Mouse (Mus musculus): ENCODE results near the gene Commd1. TPM values are rescaled to one million over a fixed set of nuclear protein-coding genes. Genes with fewer than 3 reads are reported as not detected.

The Commd1 gene
- total RNA-seq, 2 experiments from 2014 or later = 150 to 168 TPM

- intact Hi-C loops (cut with DNase I) = loop anchor here (5.0 kb wide), 1 partner anchor 37 kb away; no protein-coding TSS in a partner anchor
Observed at GRCm38 (mm10) chr11:22900041-22900440, 82.1 kb downstream of the Commd1 start.

DNA sequence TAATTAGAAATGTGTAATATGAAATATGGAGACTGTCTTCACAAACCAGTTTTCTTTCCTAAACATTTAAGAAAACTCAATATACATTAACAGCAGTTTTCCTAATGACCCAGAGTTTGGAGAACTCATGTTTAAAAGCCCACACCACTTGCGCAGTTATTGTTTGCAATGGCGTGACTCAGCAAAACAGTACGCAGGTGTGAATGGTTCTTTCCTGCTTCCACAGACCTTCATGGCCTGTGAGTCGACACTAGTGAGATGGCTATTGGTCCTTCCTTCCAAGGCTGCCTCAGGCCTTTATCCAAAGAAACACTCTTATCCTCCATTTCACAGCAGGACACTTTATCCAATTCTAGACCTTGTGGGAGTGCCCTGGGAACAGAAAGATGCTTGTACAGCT, 84.5 kb downstream of the Commd1 start:
- intact Hi-C loops (cut with DNase I) = no loop called here
- no peak for DNase-seq

More at GRCm38 (mm10) chr11:22900041-22900440, 82.1 kb downstream of the Commd1 start:
- no peak for DNase-seq

GRCm38 (mm10) chr11:22897127-22897526, 85.1 kb downstream of the Commd1 start:
- intact Hi-C loops (cut with DNase I) = no loop called here
- DNase-seq = no peak

DNA sequence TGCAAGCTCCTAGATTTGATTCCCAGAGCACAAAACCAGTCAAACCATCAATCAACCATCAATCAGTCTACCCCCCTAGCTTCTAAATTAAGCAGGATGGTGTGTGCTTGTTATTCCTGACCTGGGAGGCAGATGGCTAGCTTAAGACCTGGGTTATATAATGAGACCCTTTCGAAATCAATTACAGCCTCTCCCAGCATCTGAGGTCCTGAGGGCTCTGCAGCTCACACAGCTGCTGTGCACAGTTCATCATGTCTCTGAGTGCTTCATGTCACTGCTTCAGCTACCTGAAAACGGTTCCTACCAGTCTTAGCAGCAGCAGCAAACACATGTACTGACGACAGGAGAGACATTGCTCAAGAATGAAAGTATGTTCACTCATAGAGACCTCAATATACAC, 89.1 kb downstream of the Commd1 start:
- no peak for DNase-seq
- intact Hi-C loops (cut with DNase I) = no loop called here

- intact Hi-C loops (cut with DNase I) = no loop called here
- no peak for DNase-seq
Observed at GRCm38 (mm10) chr11:22892466-22892865, 89.7 kb downstream of the Commd1 start.

- DNase-seq = no peak
- intact Hi-C loops (cut with DNase I) = no loop called here
Observed at GRCm38 (mm10) chr11:22891876-22892275, 90.3 kb downstream of the Commd1 start.

DNA sequence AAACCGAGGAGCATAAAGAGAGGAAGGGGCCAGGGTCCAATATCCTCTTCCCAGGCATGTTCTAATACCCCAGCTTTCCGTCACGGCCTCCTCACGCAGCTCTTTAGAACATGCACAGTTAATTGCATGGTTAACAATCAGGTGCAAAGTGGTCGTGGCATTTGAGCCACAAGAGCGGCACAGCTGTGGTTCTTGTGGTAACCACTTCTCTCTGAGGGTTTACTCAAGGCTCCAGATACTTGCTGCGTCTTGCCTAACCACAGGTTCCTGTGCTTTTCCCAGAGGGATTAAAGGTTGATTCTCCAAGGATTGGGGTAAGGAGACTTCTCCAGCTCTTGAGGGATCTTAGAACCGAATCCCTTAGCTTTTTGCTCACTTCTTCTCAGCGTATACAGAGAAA, 90.9 kb downstream of the Commd1 start:
- intact Hi-C loops (cut with DNase I) = no loop called here
- no peak for DNase-seq

GRCm38 (mm10) chr11:22889224-22889623, 93.0 kb downstream of the Commd1 start:
- DNase-seq = no peak
- intact Hi-C loops (cut with DNase I) = no loop called here

DNA sequence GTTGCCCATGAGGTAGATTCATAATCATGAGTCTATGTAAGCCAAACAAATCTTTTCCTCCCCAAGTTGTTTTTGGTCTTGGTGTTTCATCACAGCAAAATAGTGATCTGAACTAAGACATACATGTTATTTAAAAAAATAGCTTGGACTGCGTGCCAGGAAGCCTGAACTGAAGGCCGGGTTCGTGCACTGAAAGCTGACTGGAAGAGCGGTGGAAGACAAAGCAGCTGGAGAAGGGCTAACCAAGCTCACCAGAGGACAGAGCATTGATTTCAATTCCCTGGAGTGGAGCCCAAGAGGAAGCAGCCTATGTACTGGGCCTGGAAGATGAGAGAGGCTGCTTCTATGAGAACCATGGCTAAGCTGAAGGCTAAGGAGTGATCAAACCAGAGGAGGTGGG, 95.2 kb downstream of the Commd1 start:
- no peak for DNase-seq
- intact Hi-C loops (cut with DNase I) = no loop called here

- intact Hi-C loops (cut with DNase I) = no loop called here
- no peak for DNase-seq
Observed at GRCm38 (mm10) chr11:22885350-22885749, 96.8 kb downstream of the Commd1 start.

- DNase-seq = no peak
- intact Hi-C loops (cut with DNase I) = no loop called here
Observed at GRCm38 (mm10) chr11:22883676-22884075, 98.5 kb downstream of the Commd1 start.

GRCm38 (mm10) chr11:22882926-22883325, 99.3 kb downstream of the Commd1 start:
- no peak for DNase-seq
- intact Hi-C loops (cut with DNase I) = no loop called here

DNA sequence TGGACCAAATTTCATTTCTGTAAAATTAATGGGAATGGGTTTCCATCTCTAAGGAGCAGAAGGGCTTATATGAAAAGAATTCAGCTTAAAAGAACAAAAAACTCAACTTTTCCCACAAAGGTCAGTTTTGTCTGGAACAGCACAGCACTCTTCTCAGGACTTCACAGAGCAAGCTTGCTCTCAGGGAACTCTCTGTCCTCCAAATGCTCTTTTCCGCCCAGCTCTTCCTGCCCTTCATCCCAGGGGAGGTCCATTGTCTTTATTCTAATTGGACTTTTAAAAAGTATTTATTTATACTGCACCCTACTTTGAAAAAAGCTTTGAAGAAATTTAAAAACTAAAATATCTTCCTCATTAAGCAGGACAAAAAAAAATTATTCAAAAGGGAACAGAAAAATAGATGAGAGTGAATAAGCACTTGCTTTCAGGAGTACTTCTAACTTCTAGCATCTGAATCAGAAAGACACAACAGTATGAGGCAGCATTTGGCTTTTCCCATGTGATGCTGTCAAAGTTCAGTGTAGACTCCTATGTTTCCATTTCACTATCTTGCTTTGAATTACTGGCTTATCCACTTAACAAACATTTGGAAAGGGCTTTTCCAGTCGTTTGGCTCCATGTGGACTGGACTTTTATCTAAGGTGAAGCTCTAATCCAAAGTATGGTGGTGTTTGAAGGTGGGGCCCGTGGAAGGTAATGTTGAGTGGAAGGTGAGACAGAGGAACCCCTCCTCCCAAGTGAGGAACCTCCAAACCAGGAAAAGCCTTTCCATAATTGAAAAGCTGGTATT, 101.6 kb downstream of the Commd1 start:
- DNase-seq = no peak

DNA sequence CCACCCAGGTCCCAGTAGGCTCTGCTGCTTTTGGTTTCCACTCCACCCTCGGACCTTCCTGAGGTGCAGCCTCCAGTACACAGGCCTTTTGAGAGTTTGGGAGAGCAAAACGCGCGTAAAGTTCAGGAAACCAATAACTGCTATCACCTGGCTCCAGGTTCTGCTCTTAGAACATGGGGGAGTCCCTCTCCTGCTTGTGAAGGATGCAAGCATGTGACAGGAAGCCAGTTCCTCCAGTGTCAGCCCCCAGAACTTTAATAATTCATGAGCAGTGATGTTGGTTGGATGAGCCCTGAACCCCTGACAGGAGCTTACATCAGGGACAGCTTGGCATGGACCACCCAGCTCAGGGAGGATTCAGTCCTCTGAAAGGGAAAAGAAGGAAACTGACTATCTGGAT, 102.5 kb downstream of the Commd1 start:
- no peak for DNase-seq
- intact Hi-C loops (cut with DNase I) = no loop called here

More for the DNA sequence above, 101.6 kb downstream of the Commd1 start:
- intact Hi-C loops (cut with DNase I) = no loop called here

GRCm38 (mm10) chr11:22876680-22877330, 105.4 kb downstream of the Commd1 start:
- no peak for DNase-seq
- intact Hi-C loops (cut with DNase I) = no loop called here

GRCm38 (mm10) chr11:22875279-22875678, 106.9 kb downstream of the Commd1 start:
- no peak for DNase-seq
- intact Hi-C loops (cut with DNase I) = no loop called here

DNA sequence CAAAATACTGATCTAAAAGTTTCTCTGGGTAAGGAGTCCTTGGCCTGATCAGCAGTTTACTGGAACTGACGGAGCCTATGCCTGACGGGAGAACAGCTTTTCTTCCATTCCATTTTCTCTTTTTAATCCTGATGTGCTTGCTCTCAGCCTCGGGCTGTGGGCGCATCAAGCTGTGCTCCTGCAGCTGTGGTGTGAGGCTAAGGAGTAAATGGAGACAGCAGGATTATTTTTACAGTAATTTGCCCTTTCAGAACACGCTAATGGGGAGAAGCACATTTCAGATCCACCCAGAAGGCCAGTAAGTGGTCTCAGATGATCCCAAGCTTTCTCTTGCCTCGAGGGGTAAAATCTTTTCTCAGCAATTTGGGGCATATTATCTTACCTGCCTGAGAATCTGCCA, 107.4 kb downstream of the Commd1 start:
- intact Hi-C loops (cut with DNase I) = no loop called here
- DNase-seq = no peak

DNA sequence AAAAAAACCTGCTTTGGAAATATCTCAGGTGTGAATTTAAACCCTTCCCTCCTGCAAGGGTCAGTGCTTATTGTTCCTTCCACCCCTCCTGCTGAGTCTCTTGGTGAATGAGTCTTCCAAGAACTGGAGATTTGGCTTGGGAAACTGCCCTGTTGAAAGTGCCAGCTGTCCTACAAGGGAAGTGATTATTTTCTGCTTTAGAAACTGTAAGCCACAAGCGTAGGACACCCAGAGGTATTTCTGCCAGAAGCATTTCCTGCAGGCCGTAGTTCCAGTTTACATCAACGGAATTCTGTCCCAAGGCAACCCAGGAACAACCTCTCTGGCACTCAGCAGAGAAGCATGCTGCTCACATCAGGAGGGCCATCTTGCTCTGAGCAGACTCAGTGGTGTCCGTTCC, 108.8 kb downstream of the Commd1 start:
- DNase-seq = peak; percentile 13 to 38
- intact Hi-C loops (cut with DNase I) = no loop called here

- intact Hi-C loops (cut with DNase I) = no loop called here
- DNase-seq = no peak
Observed at GRCm38 (mm10) chr11:22872307-22872680, 109.9 kb downstream of the Commd1 start.

GRCm38 (mm10) chr11:22871628-22872306, 110.4 kb downstream of the Commd1 start:
- intact Hi-C loops (cut with DNase I) = no loop called here
- DNase-seq = no peak

GRCm38 (mm10) chr11:22868582-22868981, 113.6 kb downstream of the Commd1 start:
- no peak for DNase-seq
- intact Hi-C loops (cut with DNase I) = no loop called here

Measured in heart, postnatal 14 days (tissue).